Mouse (Mus musculus) NIH3T3 (cell line): ENCODE results near the gene Nes.

Source experiments
- DNase-seq: peaks from one replicate; pipeline ENCODE4 v3.0.0-alpha.2; 2012; ENCODE audit warnings: low read depth

Nes gene

DNA sequence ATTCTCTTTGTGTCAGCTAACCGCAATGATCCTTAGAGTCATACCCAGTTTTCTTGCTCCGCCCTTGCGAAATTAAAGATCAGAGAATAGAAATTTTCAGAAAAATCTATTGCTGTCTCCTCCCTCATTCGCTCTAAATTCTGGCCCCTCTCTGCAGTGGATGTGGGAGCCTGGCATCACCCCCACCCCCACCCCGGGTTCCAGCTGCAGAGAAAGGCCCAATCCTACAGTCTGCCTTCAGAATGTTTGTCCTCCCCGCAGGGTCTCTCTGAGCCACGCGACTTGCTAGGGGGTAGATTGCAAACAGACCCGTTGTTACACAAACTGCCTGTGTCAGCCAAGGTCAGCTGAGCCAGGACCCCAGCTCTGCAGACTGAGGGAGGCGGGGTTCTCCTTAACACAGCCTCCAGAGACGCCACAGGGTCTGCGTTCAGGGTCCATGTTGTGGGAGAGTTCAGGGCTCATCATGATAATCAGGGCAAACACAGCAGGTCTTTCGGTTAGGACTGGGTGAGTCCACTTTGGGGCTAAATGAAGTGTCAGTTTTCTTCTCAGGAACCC, 20.8 kb upstream of the Nes start:
- peak; percentile 52 for DNase-seq

DNA sequence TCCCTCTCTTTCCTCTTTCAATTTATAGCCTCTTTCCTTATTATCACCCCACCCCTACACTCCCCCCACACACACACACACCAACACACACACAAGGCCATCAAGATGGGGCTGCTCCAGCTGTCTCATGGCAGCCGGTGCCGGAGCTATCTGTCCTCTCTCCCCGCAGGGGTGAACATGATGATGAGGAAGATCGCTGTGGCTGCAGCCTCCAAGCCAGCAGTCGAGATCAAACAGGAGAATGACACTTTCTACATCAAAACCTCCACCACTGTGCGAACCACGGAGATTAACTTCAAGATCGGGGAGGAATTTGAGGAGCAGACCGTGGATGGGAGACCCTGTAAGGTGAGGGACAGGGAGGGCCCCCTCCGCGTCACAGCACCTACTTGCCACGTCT, 18.9 kb upstream of the Nes start:
- no peak for DNase-seq

DNA sequence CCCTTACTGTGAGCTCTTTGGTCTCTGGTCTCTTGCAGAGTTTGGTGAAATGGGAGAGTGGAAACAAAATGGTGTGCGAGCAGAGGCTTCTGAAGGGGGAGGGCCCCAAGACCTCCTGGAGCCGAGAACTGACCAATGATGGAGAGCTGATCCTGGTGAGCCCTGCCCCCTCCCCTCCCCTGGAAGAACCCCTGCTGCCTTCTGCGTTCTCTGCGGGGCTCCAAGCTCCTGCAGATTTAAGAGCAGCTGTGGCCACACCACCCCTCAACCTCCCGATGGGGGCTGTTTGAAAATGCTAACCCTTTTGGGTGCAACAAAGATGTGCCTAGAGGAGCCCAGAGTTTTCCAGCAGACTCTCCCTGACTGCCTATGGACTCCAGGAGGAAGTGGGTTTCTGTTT, 18.4 kb upstream of the Nes start:
- DNase-seq = no peak

DNA sequence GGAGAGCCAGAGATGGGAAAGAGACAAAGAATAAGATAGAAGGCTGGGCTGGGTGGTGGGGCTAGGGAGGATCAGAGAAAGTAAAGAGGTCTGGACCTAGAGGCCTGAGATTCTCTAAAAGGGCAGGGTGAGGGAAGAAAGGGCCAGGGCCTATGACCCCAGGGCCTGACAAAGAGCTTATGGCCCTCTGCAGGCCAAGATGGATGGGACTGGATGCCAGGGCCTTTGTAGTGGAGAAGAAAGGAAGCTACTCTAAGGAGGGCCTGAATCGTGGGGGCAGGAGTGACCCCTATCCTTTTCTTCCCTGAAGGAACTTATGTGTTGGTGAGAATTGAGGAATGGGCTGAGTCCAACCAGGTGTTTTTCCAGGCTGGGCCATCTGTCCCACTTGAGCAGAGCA, 12.8 kb upstream of the Nes start:
- no peak for DNase-seq

DNA sequence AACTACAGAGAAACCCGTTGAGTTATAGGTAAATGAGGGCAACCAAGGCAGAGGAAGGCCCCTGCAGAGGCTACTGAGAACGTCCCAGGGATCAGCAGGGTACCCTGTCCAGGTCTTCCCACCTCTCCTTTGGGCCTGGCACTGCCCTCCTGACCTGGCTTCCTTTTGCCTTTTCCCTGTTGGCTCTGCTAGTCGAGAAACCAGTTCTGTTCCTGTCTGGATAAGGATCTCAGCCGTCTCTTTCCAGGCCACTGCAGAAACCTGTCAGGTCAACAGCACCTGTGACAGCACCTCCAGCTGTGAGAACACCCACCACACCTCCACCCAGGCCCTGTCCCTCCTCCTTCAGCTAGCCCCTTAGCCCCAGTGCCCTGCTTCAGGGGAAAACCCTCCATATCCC, 12.4 kb upstream of the Nes start:
- no peak for DNase-seq

DNA sequence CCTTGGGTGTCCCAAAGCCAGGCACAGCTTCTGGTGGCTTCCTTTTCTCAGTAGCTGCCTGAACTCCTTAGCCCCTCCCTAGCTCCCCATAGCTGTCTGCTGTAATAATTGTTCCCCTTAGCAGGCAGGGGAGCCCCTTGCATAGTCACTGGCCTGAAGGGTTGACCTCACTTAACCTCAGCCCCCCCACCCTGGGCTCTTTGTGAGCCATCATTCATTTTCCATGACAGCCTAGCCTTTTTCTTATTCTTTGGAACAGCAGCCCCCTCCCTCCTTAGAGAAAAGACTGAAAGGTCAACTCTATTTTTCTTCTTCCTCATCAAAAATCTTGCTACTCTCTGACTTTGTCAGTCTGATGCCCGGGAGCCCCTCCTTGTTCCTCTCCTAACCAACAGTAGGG, 11.9 kb upstream of the Nes start:
- DNase-seq = no peak

DNA sequence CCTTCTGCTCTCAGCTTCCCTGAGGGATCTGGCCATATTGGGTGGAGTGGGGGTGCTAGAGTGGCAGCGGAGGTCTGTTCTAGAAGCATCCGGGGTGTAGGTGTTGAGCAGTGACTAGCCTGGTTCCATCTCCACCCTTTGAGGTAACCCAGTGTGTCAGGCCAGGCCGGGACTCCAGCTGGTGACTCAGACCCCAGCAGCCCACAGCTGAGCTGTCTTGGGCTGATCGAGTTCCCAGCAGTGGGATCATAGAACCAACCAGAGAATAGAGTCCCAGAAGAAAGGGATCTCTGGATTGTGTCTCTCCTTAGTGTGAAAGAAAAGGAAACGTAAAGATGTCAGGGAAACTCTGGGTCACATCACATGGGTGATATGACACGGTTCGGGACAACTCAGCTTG, 11.5 kb upstream of the Nes start:
- DNase-seq = peak; percentile 66

DNA sequence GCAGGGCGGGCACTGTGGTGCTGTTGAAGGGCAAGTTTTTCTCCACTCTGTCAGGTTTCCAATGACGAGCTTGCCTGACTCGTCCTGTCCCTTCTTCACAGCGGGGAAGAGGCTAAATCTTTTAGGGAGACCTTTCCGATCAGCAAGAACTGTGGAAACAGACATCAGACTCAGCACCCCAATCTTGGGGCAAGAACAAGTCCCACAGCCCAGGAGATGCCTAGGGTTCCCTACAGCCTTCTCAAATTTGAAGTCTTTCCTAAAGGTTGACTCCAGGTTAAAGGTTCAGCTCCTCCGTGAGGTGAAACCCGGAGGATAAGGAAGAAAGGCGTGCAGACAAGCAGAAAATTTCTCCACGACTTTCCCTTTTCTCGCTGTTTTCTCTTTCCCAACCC, 10.7 kb upstream of the Nes start:
- DNase-seq = peak; percentile 29

DNA sequence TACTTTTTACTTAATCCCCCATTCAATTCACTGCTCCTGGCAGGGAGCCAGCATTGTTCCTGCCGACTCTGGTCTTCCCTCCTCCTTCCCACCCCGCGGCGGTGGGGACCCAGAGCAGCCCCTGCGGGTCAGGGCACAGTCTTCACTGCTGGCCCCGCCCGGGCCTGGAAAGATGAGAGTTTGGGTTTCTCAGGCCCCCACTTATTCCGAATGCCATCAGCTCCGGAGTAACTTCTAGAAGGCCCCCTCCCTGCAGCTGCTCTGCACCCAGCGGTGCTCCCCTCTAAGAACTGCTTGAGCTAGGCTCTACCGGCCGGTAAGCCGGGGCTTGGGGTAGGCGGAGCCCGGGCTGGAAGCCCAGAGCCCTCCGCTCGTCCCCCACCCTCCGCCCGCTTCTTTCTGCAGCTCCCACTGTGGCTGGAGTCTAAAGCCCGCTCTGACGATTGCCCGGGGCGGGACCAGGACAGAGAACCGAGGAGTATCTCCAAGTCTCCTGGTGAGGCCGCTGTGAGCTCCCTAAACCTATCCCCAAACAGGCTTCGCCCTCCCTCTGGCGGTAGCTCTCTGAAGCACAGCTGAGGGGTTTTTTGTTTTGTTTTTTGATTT, 10.2 kb upstream of the Nes start:
- peak; percentile 98 for DNase-seq

DNA sequence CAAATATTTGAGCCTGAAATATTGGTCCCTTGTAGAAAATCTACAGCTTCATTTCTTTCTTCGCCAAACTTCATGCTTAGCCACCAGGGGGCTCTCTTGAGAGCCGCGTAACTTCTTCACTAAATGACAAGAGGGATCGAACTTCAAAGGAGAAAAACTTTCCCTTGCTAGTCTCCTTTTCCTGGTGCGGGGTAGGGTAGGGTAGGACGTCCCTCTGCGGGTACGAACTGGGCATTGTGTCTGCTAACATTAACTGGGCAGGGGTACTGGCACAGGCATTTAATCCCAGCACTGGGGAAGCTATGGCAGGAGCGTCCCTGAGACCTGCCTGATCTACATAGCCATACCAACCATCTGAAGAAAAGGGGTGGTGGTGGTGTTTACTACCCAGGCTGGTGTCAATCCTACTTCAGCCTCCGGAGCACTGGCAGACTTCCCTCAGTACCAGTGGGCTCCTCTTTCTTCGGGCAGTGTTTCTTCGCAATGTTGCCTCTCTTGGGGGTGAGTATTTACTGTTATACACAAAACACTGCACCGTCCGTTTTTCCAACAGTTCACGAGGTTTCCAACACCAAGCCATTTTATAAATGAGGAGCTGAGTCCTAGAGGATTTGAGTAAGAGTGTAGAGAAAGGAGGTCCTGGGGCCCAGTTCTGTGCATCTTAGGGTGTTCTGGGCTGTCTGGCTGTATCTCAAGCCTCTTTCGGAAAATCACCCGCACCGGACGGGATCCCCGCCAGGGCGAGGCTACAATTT, 517 bp upstream of the Nes start:
- peak; percentile 86 for DNase-seq

DNA sequence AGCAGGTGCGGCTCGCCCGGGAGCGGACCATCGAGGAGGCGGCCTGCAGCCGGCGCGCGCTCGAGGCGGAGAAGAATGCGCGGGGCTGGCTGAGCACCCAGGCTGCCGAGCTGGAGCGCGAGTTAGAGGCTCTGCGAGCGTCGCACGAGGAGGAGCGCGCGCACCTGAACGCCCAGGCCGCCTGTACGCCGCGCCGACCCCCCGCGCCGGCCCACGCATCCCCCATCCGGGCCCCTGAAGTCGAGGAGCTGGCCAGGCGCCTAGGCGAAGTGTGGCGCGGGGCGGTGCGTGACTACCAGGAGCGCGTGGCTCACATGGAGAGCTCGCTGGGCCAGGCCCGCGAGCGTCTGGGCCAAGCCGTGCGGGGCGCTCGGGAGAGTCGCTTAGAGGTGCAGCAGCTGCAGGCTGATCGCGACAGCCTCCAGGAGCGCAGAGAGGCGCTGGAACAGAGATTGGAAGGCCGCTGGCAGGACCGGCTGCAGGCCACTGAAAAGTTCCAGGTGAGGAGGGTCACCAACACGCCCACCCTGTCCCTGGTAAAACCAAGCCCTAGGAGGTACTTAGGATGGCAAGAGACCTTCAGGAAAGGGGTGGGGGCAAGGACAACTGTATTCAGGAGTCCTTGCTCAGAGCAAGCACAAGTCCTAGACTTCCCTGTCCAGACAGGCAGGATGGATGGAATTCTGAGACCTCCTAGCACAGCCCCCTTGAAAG, 768 bp downstream of the Nes start:
- DNase-seq = no peak

DNA sequence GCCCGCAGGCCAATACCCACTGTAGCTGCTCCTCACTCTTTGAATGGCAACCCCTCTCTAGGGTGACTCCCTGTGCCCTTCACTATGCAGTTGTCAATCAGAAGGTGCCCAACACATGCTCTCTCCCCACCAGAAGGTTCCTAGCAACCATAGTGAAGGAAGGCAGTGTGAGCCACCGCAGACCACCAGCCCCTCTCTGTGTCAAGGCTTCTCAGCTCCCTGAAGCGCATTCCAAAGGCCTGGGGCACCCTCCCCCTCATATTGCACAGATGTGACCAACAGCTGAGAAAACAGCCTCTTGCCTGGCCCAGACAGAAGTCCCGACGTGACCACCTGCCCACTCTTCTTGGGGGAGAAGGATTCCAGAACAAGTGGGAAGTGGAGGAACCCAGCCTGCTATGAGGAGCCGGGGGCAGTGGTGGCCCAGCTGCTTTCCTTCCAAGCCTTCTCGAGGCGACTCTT, 1.4 kb downstream of the Nes start:
- no peak for DNase-seq

DNA sequence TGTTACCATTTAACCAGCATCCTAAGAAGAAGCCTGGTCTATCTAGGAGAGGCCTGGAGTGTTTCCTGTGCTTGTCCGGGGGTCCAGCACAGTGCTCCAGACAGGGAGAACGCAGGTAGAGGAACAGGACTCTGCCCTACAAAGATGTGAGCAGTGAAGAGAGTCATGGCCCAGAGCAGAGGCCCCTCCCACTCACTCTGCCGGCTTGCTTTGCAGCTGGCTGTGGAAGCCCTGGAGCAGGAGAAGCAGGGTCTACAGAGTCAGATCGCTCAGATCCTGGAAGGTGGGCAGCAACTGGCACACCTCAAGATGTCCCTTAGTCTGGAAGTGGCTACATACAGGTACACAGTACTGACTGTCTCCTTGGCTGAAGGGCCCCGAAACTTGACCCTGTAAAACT, 1.9 kb downstream of the Nes start:
- DNase-seq = no peak

DNA sequence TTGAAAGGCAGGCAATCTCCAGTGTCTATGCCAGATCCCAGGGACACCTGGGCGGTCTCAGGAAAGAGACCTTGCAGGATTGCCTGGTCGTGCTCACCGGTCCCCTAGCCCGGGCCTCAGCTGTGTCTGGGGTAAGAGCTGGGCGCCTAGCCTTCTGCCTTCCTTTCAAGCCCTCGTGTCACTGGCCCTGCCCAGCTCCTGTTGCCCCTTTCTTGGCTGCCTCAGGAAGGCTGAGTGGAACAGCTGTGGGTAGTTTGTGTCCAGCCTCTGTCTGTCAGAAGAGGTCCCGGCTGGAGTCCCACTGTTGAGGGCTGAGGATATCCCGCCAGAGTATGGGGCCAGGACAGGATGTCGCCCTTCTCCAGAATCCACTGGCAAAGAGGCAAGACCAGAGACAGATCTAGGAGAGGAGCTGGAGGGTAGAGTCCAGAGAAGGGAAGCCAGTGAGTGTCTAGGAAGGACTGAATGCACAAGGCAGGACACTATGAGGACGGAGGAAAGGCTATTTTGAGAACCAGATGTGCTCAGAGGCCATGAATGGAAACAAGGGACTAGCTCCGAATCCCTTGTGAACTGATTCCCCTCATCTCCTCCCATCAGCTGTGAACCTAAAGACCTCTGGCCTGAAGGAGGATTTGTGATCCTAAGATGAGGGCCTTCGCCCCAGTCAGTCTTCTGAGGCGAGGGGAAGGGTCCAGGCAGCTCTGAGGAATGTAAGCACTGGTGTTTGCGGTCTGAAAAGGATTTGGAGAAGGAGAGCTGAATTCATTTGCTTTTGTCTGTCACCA, 2.9 kb downstream of the Nes start:
- DNase-seq = no peak

DNA sequence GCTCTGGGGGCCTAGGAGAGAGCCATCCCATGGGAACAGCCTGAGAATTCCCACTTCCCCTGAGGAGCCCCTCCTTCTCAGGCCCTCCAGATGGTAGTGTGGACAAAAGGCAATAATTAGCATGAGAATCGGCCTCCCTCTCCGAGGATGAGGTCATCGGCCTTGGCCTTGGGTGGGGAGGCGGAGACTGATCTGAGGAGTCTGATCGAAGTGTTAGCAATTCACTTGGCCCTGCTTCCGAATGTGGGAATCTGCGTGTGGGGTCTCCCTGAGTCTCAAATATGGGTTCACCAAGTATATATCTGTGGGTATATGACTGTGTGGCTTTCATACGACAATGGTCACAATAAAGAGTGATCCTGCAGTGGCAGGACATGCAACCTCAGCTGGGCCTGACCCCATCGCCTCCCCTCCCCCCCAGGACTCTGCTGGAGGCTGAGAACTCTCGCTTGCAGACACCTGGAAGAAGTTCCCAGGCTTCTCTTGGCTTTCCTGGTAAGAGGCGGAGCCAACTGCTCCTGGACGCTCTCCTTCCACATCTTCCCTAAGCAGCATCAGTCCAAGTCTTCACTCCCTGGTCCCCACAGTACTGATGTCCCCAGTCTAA, 3.6 kb downstream of the Nes start:
- DNase-seq = no peak

DNA sequence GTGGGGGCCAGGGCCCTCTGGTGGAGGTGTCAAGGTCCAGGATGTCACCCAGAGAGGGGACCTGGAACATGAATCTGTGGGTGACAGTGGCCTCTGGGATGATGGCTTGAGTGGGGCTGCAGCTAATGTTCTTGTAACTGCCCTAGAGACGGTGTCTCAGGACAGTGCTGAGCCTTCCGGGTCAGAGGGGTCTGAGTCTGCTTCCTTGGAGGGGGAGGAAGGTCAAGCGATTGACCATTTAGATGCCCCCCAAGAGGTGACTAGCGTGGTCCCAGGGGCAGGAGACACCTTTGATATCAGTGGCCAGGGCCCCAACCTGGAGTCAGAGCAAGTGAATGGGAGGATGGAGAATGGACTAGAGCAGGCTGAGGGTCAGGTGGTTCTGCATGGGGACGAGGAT, 8.6 kb downstream of the Nes start:
- DNase-seq = no peak

DNA sequence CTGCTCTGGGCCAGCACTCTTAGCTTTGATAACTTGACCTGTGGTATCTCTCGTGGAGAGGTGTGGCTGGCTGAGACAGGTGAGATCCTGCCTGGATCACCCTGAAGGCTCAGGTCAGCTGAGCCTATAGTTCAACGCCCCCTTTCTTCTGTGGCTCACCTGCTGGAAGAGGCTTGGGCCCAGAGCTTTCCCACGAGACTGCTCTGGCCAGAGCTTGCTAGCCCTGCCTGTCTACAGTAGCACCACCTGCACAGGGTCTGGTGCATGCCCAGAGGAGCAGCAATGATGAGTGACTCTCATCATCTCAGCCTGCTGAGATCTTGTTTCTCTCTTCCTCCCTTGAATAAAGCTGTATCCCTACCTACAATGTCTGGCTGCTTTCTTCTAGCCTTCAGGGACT, 9.2 kb downstream of the Nes start:
- DNase-seq = no peak

DNA sequence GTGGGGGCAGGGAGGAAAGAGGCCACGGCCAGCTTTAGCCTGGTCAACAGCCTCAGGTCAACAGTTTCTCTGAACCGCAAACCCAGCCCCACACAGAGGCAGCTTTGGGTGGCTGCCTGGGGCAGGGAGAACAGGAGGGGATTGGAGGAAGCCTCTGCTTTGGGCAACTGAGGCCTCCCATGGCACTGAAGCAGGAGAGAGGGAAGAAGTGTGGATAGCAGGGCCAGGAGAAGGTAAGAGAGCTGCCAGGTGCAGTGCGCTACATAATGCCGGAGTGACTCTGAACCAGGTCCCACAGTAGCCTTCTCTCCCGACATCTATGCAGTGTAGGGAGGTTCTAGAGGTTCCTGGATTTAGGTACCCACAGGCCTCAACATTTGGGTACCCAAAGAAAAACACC, 9.8 kb downstream of the Nes start:
- DNase-seq = no peak

DNA sequence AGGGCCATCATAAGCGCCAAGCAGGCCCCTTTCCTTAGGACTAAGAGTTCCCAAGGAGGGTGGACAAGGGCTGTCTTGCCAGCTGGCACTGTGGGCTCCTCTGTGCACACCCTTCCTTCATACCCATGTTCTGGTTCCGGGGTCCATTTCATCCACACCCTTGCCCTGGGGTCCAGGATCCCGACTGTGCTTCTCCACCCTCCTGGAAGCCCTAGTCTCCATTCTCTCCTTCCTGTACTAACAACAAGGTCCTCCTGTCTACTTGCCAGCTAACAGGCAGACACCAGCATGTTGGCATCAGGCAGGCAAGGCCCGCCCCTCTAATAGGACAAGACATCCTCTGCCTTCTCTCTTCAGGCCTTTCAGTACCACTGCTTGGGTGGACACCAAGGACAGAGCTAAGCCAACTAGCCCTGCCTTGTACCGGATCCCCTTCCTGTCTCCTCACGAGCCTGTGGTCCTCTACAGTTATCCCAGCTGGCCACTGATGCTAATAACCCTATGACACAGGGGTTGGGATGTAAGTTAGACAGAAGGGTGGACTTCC, 10.4 kb downstream of the Nes start:
- no peak for DNase-seq

DNA sequence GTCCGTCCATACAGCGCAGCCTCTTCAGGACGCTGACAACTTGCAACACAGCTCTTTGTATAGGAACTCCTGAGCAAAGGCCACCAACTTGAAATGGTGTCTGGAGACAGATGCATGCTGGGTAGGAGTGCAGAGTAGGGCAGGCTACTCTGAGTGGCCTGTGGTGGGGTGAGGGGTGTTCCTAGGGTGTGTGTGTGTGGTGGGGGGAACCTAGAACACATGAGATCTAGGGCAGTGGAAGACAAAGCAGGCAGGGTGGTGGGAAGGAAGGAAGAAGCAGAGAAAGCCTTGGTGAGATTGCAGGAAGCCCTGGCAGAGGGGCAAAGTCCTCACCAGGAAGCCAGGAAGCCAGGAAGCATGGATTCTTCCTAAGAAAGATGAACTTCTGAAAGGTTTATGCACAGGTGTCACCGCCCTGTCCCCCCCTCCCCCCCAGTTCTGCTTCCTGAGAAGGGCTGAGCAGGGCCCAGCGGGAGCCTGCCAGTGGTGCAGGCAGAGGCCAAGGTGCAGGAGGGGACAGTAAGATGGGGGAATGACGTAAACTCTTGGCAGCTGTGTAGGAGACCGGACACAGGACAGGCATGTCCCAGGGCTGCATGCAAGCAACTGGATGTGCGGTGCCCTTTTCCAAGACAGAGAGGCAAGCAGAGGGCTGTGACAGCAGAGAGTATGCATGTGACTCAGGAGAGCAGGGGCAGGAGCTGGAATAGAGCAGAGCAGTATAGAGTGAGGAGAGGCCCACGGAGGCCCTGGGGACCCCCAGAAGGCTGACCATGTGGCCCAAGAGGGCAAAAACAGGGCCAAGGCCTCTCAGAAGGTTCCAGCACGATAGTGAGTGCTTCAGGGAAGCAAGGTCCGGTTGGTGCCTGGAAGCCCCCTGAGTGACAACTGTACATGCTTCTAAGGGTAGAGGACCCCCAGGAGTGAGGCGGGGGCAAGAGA, 11.3 kb downstream of the Nes start:
- no peak for DNase-seq
